Comparison of ENCODE assay signal across 9 mouse cellular contexts in genomic region chr7:34671911-34672310, GRCm38 (mm10). TPM values are rescaled to one million over a fixed set of nuclear protein-coding genes. Genes with fewer than 3 reads are reported as not detected.
DNase-seq lines count a peak whose midpoint lies in the region; ATAC-seq and TF ChIP-seq lines count a peak whose summit lies in the region.
"Had no signal": no experiment of that assay in that cellular context is flagged by ENCODE, and none has a peak within 500 bp of the region (broad histone marks: within the 10 kb centered on the region; RNA-seq: fewer than 3 reads in every experiment).

No protein-coding gene starts in this region.

- H3K4me1 ChIP-seq in forebrain, embryonic 11.5 days (replicated peaks; ENCODE audit: control insufficient read depth, insufficient read depth, low read length), result peaks cover 5% of the 10 kb centered on the region; the same call in 1 of the 2 replicates
- no peaks in the 10 kb centered on the region for H3K4me1 ChIP-seq in liver, embryonic 14.5 days (replicated peaks; ENCODE audit: control insufficient read depth in 2 of 2, insufficient read depth in 2 of 2, low read length in 1 of 2)
- H3K4me1 ChIP-seq in neural tube, embryonic 12.5 days, result peaks cover 9% of the 10 kb centered on the region
- H3K4me1 ChIP-seq in stomach, embryonic 15.5 days, result peaks cover 11% of the 10 kb centered on the region

- no peak overlapping the region for H3K27ac ChIP-seq in forebrain, embryonic 11.5 days (ENCODE audit: low read depth, low read length)
- H3K27ac ChIP-seq in liver, embryonic 14.5 days, result no peak overlapping the region
- no peak overlapping the region for H3K27ac ChIP-seq in neural tube, embryonic 12.5 days
- no peak overlapping the region for H3K27ac ChIP-seq in stomach, embryonic 15.5 days
- H3K27ac ChIP-seq: embryonic facial prominence, embryonic 13.5 days had no signal

- peak; percentile 99 for TF ChIP-seq CTCF in liver, embryonic 14.5 days (IDR thresholded peaks at IDR 0.05; ENCODE audit: low read depth)

- peak; percentile 94 for ATAC-seq in CD4-positive, CD25-positive, alpha-beta regulatory T cell, adult 4 months
- peak; percentile 34 for ATAC-seq in forebrain, embryonic 11.5 days (replicated peaks; ENCODE audit: low FRiP score)
- no peak for ATAC-seq in liver, embryonic 14.5 days (ENCODE audit: insufficient read depth)
- ATAC-seq in neural tube, embryonic 12.5 days (ENCODE audit: low FRiP score, low read depth), result peak; percentile 51
- ATAC-seq in stomach, embryonic 15.5 days (ENCODE audit: insufficient read depth, low FRiP score, low read depth), result peak; percentile 41; the same call in 1 of the 2 replicates

- intact Hi-C loops in heart, postnatal 25 days (cut with DNase I), result loop anchor here (1.0 to 10.0 kb wide), 4 partner anchors 180 to 353 kb away; no protein-coding TSS in a partner anchor

- H3K36me3 ChIP-seq in forebrain, embryonic 11.5 days (ENCODE audit: control insufficient read depth, insufficient read depth, low read length), result no peaks in the 10 kb centered on the region
- H3K36me3 ChIP-seq in liver, embryonic 14.5 days (replicated peaks; ENCODE audit: control insufficient read depth, insufficient read depth, low read depth), result no peaks in the 10 kb centered on the region
- no peaks in the 10 kb centered on the region for H3K36me3 ChIP-seq in neural tube, embryonic 12.5 days
- no peaks in the 10 kb centered on the region for H3K36me3 ChIP-seq in stomach, embryonic 15.5 days
- H3K36me3 ChIP-seq: embryonic facial prominence, embryonic 13.5 days had no signal

- H3K9ac ChIP-seq in forebrain, embryonic 11.5 days (ENCODE audit: low read length), result no peak overlapping the region
- H3K9ac ChIP-seq in liver, embryonic 14.5 days (replicated peaks), result no peak overlapping the region
- no peak overlapping the region for H3K9ac ChIP-seq in neural tube, embryonic 12.5 days
- no peak overlapping the region for H3K9ac ChIP-seq in stomach, embryonic 15.5 days
- H3K9ac ChIP-seq: embryonic facial prominence, embryonic 13.5 days had no signal

- no peak overlapping the region for H3K4me2 ChIP-seq in forebrain, embryonic 11.5 days (ENCODE audit: low read depth, low read length, severe bottlenecking)
- no peak overlapping the region for H3K4me2 ChIP-seq in liver, embryonic 14.5 days (ENCODE audit: low read depth)
- H3K4me2 ChIP-seq in neural tube, embryonic 12.5 days (replicated peaks), result no peak overlapping the region
- no peak overlapping the region for H3K4me2 ChIP-seq in stomach, embryonic 15.5 days
- H3K4me2 ChIP-seq: embryonic facial prominence, embryonic 13.5 days had no signal

- no peak for TF ChIP-seq EP300 in liver, embryonic 14.5 days (IDR thresholded peaks at IDR 0.05; ENCODE audit: low read depth)

- H3K4me3 ChIP-seq in forebrain, embryonic 11.5 days (ENCODE audit: low read depth, low read length), result no peak overlapping the region
- H3K4me3 ChIP-seq in liver, embryonic 14.5 days (ENCODE audit: insufficient read depth in 1 of 2, low read depth in 2 of 2, low read length in 2 of 2), result no peak overlapping the region
- no peak overlapping the region for H3K4me3 ChIP-seq in neural tube, embryonic 12.5 days
- H3K4me3 ChIP-seq in stomach, embryonic 15.5 days (replicated peaks), result no peak overlapping the region
- H3K4me3 ChIP-seq: embryonic facial prominence, embryonic 13.5 days had no signal

- no peaks in the 10 kb centered on the region for H3K9me3 ChIP-seq in forebrain, embryonic 11.5 days (ENCODE audit: control insufficient read depth, low read length)
- H3K9me3 ChIP-seq in liver, embryonic 14.5 days (ENCODE audit: control insufficient read depth, low read length), result no peaks in the 10 kb centered on the region
- no peaks in the 10 kb centered on the region for H3K9me3 ChIP-seq in neural tube, embryonic 12.5 days
- no peaks in the 10 kb centered on the region for H3K9me3 ChIP-seq in stomach, embryonic 15.5 days
- H3K9me3 ChIP-seq: embryonic facial prominence, embryonic 13.5 days had no signal

- DNase-seq in brain, embryonic 18.5 days (ENCODE audit: low read depth, low spot score), result peak; percentile 69
- peak; percentile 94 for DNase-seq in forebrain, embryonic 11.5 days (ENCODE audit: low spot score)
- peak; percentile 66 for DNase-seq in heart, postnatal 25 days (ENCODE audit: low spot score)
- peak; percentile 94 to 95 for DNase-seq in kidney, postnatal 4 days
- peak; percentile 37 to 51 (median 45) for DNase-seq in liver, embryonic 14.5 days (ENCODE audit: low read depth in 3 of 3, low spot score in 3 of 3)

- WGBS in forebrain, embryonic 11.5 days, result 2% methylated on average over 6 of the region's 6 CpGs
- WGBS in liver, embryonic 14.5 days (ENCODE audit: insufficient replicate concordance), result 2% methylated on average over 6 of the region's 6 CpGs
- WGBS in neural tube, embryonic 12.5 days, result 1% methylated on average over 6 of the region's 6 CpGs
- WGBS in stomach, embryonic 15.5 days, result under 1% methylated on average over 6 of the region's 6 CpGs

- H3K27me3 ChIP-seq in forebrain, embryonic 11.5 days (ENCODE audit: control insufficient read depth, insufficient read depth, low read length), result peaks cover 33% of the 10 kb centered on the region
- peaks cover 19% of the 10 kb centered on the region for H3K27me3 ChIP-seq in liver, embryonic 14.5 days (ENCODE audit: control insufficient read depth, insufficient read depth, low read length)
- H3K27me3 ChIP-seq in neural tube, embryonic 12.5 days (replicated peaks), result peaks cover 34% of the 10 kb centered on the region
- H3K27me3 ChIP-seq in stomach, embryonic 15.5 days (replicated peaks), result peaks cover 35% of the 10 kb centered on the region

RNA-seq across cellular contexts. Expression of gene Kctd15, which starts 15.4 kb away (rescaled TPM):
- not detected for polyA plus RNA-seq in CD4-positive, CD25-positive, alpha-beta regulatory T cell, adult 4 months (2017; shearing (Covaris generic))
- 22.4 and 24.3 TPM in 2 replicates for polyA plus RNA-seq in forebrain, embryonic 11.5 days (2014; fragmentation: Nextera tagmentation; extraction: Ambion mirVana)
- total RNA-seq in heart, postnatal 25 days (2021), result 1 to 10 TPM; 2.8 to 3.8 TPM
- 1.2 TPM in 2 replicates for polyA plus RNA-seq in liver, embryonic 14.5 days (2012; rRNA removed)
- polyA plus RNA-seq in liver, embryonic 14.5 days (2014; fragmentation: Nextera tagmentation; extraction: Ambion mirVana), result 0.14 and 0.37 TPM in 2 replicates
- 41.9 and 44.7 TPM in 2 replicates for polyA plus RNA-seq in neural tube, embryonic 12.5 days (2016; fragmentation: Nextera tagmentation; extraction: Ambion mirVana)
- 19.2 and 20.3 TPM in 2 replicates for polyA plus RNA-seq in stomach, embryonic 15.5 days (2015; fragmentation: Nextera tagmentation; extraction: Ambion mirVana)
